8 mouse cellular contexts compared by ENCODE assay signal in the genomic region with DNA sequence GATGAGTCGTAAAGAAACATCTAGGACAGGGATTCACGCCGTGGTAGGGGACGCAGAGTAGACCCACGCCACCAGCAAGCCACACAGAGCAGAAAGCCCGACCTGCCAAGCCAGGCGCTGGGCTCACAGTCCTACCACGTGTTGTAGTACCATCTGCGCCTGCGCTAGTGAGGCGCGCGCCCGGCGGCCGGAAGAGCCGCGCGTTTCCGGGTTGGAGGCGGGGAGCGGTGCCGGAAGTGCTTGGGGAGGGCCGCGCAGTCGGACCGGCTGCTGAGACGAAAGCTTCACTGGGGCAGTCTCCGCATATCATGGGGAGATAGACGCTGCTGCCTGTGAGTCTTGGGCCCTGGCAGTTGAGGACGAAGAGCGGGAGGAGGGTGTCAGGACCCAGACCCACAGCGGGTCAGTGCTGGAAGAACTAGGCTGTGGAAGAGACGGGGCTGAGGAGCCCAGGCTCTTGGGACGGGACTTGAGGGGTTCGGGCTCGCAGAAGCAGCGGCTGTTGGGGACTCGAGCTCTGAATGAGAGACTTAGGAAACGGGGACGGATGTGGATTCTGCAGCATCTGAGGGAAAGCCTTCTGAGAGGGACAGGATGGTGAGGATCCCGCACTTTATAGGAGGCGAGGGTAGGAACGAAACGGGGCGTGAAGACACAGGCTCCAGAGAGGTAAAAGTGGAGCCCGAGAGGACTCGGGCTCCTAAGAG. TPM values are rescaled to one million over a fixed set of nuclear protein-coding genes. Genes with fewer than 3 reads are reported as not detected.
DNase-seq lines count a peak whose midpoint lies in the region; ATAC-seq lines count a peak whose summit lies in the region.

Gene Taf12, plus strand, starts transcription at position 220 of the 707 bp plus-strand sequence.

- H3K36me3 ChIP-seq in forebrain, embryonic 10.5 days (replicated peaks): peaks cover 4% of the 10 kb centered on the region; the same call in 1 of the 2 replicates
- no peaks in the 10 kb centered on the region for H3K36me3 ChIP-seq in heart, embryonic 16.5 days (ENCODE audit: control insufficient read depth, insufficient read depth)
- H3K36me3 ChIP-seq in liver, embryonic 15.5 days (replicated peaks): 0 out of 2 replicates have a peak, but pooled peaks cover 10% of the 10 kb centered on the region
- no peaks in the 10 kb centered on the region for H3K36me3 ChIP-seq in neural tube, embryonic 12.5 days

- H3K27me3 ChIP-seq in forebrain, embryonic 10.5 days (ENCODE audit: poor library complexity, severe bottlenecking): no peaks in the 10 kb centered on the region
- no peaks in the 10 kb centered on the region for H3K27me3 ChIP-seq in heart, embryonic 16.5 days (ENCODE audit: control insufficient read depth, insufficient read depth, low read length)
- no peaks in the 10 kb centered on the region for H3K27me3 ChIP-seq in liver, embryonic 15.5 days
- no peaks in the 10 kb centered on the region for H3K27me3 ChIP-seq in neural tube, embryonic 12.5 days (replicated peaks)

- DNase-seq in c-Kit-negative CD71-positive TER-119-positive erythroid progenitor cells, embryonic 14.5 days (ENCODE audit: low read depth, low spot score): peak; percentile 91
- DNase-seq in forebrain, embryonic 10.5 days (ENCODE audit: extremely low spot score, low spot score): peak; percentile 95
- peak; percentile 92 to 94 for DNase-seq in kidney, postnatal 36 days
- DNase-seq in telencephalon, adult 2 months (ENCODE audit: low read depth, low spot score): peak; percentile 85

- no peaks in the 10 kb centered on the region for H3K9me3 ChIP-seq in forebrain, embryonic 10.5 days
- H3K9me3 ChIP-seq in heart, embryonic 16.5 days (replicated peaks; ENCODE audit: control insufficient read depth, low read length): no peaks in the 10 kb centered on the region
- H3K9me3 ChIP-seq in liver, embryonic 15.5 days (replicated peaks): no peaks in the 10 kb centered on the region
- no peaks in the 10 kb centered on the region for H3K9me3 ChIP-seq in neural tube, embryonic 12.5 days

- H3K4me1 ChIP-seq in forebrain, embryonic 10.5 days: peaks cover 35% of the 10 kb centered on the region
- peaks cover 10% of the 10 kb centered on the region for H3K4me1 ChIP-seq in heart, embryonic 16.5 days (ENCODE audit: control insufficient read depth, insufficient read depth, low read length)
- H3K4me1 ChIP-seq in liver, embryonic 15.5 days (replicated peaks): peaks cover 56% of the 10 kb centered on the region
- peaks cover 14% of the 10 kb centered on the region for H3K4me1 ChIP-seq in neural tube, embryonic 12.5 days

- H3K4me3 ChIP-seq in forebrain, embryonic 10.5 days: peak within 1 kb of the TSS; percentile 81
- peak within 1 kb of the TSS; percentile 95 for H3K4me3 ChIP-seq in heart, embryonic 16.5 days (ENCODE audit: low read length)
- peak within 1 kb of the TSS; percentile 93 for H3K4me3 ChIP-seq in liver, embryonic 15.5 days (replicated peaks)
- peak within 1 kb of the TSS; percentile 70 for H3K4me3 ChIP-seq in neural tube, embryonic 12.5 days

- peak within 1 kb of the TSS; percentile 97 for H3K9ac ChIP-seq in heart, embryonic 16.5 days (ENCODE audit: low read length)
- H3K9ac ChIP-seq in liver, embryonic 15.5 days: peak within 1 kb of the TSS; percentile 98
- H3K9ac ChIP-seq in neural tube, embryonic 12.5 days: peak within 1 kb of the TSS; percentile 84

- peak within 1 kb of the TSS; percentile 94 for H3K27ac ChIP-seq in forebrain, embryonic 10.5 days
- H3K27ac ChIP-seq in heart, embryonic 16.5 days (ENCODE audit: low read length): peak within 1 kb of the TSS; percentile 96
- H3K27ac ChIP-seq in liver, embryonic 15.5 days (replicated peaks): peak within 1 kb of the TSS; percentile 98
- H3K27ac ChIP-seq in neural tube, embryonic 12.5 days: peak within 1 kb of the TSS; percentile 54

- peak within 1 kb of the TSS; percentile 97 for H3K4me2 ChIP-seq in heart, embryonic 16.5 days (ENCODE audit: low read depth, low read length)
- H3K4me2 ChIP-seq in liver, embryonic 15.5 days: peak within 1 kb of the TSS; percentile 91
- peak within 1 kb of the TSS; percentile 92 for H3K4me2 ChIP-seq in neural tube, embryonic 12.5 days (replicated peaks)

- ATAC-seq in CD4-positive, CD25-positive, alpha-beta regulatory T cell, adult 4 months: peak; percentile 73
- peak; percentile 89 for ATAC-seq in heart, embryonic 16.5 days (replicated peaks; ENCODE audit: extremely low read depth, insufficient read depth, low FRiP score)
- peak; percentile 79 for ATAC-seq in liver, embryonic 15.5 days (ENCODE audit: insufficient read depth)
- peak; percentile 88 for ATAC-seq in neural tube, embryonic 12.5 days (ENCODE audit: low FRiP score, low read depth)

- WGBS in forebrain, embryonic 10.5 days: under 1% methylated on average over 48 of the region's 48 CpGs
- WGBS in heart, embryonic 16.5 days: under 1% methylated on average over 48 of the region's 48 CpGs
- under 1% methylated on average over 48 of the region's 48 CpGs for WGBS in liver, embryonic 15.5 days (ENCODE audit: insufficient replicate concordance)
- under 1% methylated on average over 48 of the region's 48 CpGs for WGBS in neural tube, embryonic 12.5 days

RNA-seq across cellular contexts. Expression of gene Taf12, which starts in this region (rescaled TPM):
- polyA plus RNA-seq in CD4-positive, CD25-positive, alpha-beta regulatory T cell, adult 4 months (2017; shearing (Covaris generic)): 10 to 100 TPM; 84.4 to 91.9 TPM
- 71.0 and 73.1 TPM in 2 replicates for polyA plus RNA-seq in forebrain, embryonic 10.5 days (2016; fragmentation: Nextera tagmentation; extraction: Ambion mirVana)
- 30.0 and 35.3 TPM in 2 replicates for polyA plus RNA-seq in heart, embryonic 16.5 days (2015; fragmentation: Nextera tagmentation; extraction: Ambion mirVana)
- polyA plus RNA-seq in liver, embryonic 15.5 days (2015; fragmentation: Nextera tagmentation; extraction: Ambion mirVana): 31.7 and 38.3 TPM in 2 replicates
- polyA plus RNA-seq in neural tube, embryonic 12.5 days (2016; fragmentation: Nextera tagmentation; extraction: Ambion mirVana): 48.6 and 55.8 TPM in 2 replicates

Comparison
In these comparisons a context has a peak if more than half of its experiments do, and no peak if none do; other contexts are left out.
1. Peak in every context shown above with its lines: DNase-seq, ATAC-seq, H3K4me3 ChIP-seq and H3K27ac ChIP-seq.